Mouse (Mus musculus) adrenal gland, adult 2 months (tissue): Measurements from ENCODE around the gene Oprm1. TPM values are rescaled to one million over a fixed set of nuclear protein-coding genes. Genes with fewer than 3 reads are reported as not detected.

ENCODE experiments used
- DNase-seq: peaks from one replicate; pipeline ENCODE4 v3.0.0; 2021
- polyA plus RNA-seq: library from polyadenylated mRNA; depleted of rRNA; stranded (reverse); fragments of >200 nt; gene quantifications from 2 replicates; pipeline ENCODE4 v1.2.3, GENCODE M21; 2012
- total RNA-seq, 2 experiments: library from RNA; stranded (reverse); gene quantifications; 2 replicates each; pipeline ENCODE4 v1.2.3; 2021

Oprm1 gene
- total and polyA plus RNA-seq, 3 experiments: 0.79 to 0.86 TPM; not detected in 1

GRCm38 (mm10) chr10:6895796-6896195 is 137.5 kb downstream of the Oprm1 start:
- DNase-seq: no peak

- no peak for DNase-seq
Measured at GRCm38 (mm10) chr10:6896659-6897303, 138.5 kb downstream of the Oprm1 start.

DNA sequence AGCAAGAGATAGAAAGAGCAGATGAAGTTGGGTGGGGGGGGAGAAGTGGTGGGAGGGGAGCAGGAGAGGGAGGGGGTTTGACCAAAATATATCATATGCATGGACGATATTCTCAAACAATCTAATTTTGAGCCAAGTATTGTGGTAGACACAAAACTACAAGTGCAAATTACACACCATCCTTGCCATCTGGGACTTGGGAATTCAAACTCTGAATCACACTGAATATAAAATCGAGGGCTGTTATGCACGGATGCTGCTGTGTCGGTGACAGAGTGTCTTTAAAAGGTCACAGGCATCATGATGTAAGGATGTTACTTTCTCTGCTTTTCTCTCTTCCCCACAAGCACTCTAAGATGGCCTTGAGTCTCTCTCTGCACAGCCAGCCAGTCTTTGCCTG is 141.8 kb downstream of the Oprm1 start:
- no peak for DNase-seq

GRCm38 (mm10) chr10:6901819-6902393 is 143.6 kb downstream of the Oprm1 start:
- no peak for DNase-seq

DNA sequence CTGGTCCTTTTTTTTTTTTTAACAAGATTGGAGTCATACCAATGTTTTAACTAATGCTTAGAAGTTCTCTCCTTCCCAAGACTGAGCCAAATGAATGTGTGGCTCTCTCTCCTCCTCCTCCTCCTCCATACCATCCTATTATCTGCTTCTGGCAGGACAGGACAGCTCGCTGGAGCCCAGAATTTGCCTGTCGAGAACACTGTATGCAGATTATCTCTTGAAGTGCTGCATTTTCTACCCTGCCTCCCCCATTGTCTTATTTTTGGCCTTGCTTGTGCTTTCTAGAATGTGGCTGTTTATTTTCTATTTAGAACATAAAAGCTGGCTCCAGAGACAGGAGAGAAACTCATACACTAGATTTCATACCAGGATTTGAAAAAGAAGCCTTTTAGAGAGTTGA is 151.5 kb downstream of the Oprm1 start:
- no peak for DNase-seq

DNA sequence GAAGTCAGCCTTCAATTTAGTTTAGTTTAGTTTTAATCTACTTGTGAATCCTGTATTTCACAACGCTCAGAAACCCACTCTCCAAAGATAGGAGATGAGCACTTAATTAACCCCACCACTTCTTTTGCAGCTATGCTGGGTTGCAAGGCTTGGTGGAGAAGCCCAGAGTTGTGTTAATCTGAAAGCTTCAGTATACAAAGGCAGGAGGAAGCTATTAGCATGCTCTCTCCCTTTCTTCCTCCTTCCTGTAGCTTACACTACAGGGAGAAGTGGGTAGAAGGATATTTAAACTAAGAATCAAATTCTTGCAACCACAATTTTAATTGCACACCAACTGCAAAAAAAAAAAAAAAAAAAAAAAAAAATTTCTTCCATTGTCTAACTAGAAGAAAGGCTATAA is 157.7 kb downstream of the Oprm1 start:
- DNase-seq: no peak

GRCm38 (mm10) chr10:6916545-6917257 is 158.4 kb downstream of the Oprm1 start:
- DNase-seq: no peak

GRCm38 (mm10) chr10:6926724-6927123 is 168.4 kb downstream of the Oprm1 start:
- no peak for DNase-seq

- no peak for DNase-seq
Measured at GRCm38 (mm10) chr10:6927600-6928223, 169.4 kb downstream of the Oprm1 start.

DNA sequence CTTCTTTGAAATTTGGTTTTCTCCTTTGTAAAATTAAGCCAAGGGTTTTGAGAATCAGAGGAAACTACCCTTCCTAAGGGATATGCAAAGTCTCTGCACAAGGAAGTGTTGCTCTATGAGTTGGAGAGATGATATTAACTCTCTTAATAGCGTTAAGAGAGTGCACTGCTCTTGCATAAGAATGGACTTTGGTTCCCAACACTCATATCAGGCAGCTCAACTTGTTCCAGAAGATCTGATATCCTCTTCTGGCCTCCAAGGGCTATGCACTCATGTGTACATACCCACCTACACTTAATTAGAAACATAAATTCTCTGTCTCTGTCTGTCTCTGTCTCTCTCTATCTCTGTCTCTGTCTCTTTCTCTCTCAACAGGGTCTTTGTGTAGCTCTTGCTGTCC is 170.6 kb downstream of the Oprm1 start:
- no peak for DNase-seq

DNA sequence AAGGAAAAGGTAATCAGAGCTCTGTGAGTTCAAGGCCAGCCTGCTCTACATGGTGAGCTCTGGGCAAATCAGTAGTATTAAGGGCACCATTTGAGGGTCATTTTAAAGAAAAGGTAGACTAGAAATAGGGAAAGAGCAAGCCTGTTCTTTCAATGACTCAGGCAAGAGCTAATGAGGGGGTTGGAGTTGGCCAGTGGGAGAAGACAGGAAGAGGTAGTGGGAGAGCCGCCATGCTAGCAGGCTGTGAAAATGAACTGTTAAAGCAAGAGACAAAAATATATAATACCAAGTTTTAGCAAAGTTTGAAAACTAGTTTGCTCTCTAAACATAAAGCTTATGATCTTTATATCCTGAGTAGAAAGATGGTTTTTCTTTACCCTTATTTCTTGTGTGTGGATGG is 172.1 kb downstream of the Oprm1 start:
- no peak for DNase-seq

GRCm38 (mm10) chr10:6930889-6931288 is 172.6 kb downstream of the Oprm1 start:
- DNase-seq: no peak

DNA sequence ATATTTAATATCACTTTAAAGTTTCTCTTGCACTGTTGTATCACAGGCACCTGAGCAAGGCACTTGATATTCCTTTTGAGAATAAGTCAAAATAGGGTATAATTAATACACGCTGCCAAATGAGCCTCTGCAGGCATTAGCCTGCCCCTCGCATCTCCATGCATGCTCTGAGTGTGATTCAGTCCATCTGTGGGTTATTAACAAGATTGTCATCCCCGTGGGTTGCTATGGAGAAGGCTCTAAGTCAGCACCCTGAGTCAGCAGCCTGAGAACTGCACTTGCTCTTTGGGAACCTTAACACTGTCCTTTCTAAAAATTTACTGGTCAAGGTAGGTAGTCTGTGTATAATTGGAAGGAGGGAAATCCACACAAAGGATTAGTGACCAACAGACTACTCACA is 176.5 kb downstream of the Oprm1 start:
- DNase-seq: no peak

DNA sequence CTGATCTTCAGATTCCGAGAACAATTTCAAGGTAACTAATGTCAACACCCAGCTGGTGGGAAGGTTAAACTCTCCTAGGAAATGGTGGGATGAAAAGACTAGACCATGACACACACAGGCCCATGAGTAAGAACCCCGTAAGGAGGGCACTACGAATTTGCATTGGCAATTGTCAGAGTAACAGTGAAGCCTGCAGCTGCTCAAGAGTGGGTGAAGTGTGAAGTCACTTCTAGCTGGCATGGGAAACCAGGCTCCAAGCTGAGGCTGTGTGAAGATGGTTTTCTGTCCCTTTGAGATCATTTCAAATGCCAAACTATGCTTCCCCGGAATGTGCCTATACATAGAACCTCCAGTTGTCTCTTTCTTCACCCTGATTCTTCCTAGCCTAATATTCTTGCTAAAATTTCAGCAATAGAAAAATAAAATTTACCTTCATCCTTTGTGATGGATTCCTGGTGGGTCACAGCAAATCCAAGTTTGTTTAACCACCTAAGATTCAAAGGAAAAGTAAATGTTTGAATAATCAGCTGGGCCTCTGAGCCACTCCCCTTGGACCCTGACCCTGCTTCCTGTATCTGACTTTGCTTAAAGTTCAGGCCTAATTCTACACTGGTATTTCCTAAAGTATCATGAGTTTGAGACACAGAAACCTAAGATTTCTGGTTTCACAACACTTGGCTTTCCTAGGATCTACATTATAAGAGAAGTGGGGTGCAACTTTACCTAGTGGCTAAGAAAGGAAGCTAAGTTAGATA is 178.5 kb downstream of the Oprm1 start:
- DNase-seq: no peak

DNA sequence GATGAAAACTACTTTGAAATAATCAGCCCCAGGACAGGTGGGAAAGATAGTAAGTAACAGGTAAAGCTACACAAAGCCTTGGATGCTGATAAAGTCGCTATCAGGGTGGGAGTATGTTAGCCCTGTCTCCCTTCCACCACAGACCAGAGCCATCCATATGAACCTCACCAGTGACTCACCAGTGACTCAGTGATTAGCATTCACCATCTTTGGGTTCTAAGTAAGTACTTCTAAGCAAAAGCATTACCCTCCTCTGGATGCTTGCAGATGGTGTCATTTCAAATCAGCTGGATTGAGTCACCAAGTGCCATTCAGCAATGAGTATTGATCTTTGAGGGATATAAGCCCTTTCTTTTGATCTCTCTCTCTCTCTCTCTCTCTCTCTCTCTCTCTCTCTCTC is 194.8 kb downstream of the Oprm1 start:
- no peak for DNase-seq

- no peak for DNase-seq
Measured at GRCm38 (mm10) chr10:6954533-6954932, 196.2 kb downstream of the Oprm1 start.

DNA sequence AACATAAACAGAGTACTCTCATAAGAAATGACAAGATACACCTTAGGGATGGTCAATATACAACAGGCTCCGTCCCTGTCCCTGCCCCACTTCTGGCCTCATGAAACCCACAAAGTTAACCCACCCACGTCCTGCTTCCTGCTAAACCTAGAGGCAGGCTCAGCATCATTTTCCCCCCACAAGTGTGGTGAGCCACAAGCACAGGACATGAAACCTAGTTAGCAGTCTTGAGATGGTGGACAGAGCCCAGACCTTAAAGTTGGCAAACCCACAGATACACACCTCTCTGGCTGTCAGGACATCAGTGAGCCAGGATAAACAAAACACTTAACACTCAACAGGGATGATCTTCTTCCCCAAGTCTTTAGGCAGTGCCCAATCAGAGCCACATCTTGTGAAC is 198.1 kb downstream of the Oprm1 start:
- no peak for DNase-seq

- DNase-seq: no peak
Measured at GRCm38 (mm10) chr10:6958791-6959190, 200.5 kb downstream of the Oprm1 start.

DNA sequence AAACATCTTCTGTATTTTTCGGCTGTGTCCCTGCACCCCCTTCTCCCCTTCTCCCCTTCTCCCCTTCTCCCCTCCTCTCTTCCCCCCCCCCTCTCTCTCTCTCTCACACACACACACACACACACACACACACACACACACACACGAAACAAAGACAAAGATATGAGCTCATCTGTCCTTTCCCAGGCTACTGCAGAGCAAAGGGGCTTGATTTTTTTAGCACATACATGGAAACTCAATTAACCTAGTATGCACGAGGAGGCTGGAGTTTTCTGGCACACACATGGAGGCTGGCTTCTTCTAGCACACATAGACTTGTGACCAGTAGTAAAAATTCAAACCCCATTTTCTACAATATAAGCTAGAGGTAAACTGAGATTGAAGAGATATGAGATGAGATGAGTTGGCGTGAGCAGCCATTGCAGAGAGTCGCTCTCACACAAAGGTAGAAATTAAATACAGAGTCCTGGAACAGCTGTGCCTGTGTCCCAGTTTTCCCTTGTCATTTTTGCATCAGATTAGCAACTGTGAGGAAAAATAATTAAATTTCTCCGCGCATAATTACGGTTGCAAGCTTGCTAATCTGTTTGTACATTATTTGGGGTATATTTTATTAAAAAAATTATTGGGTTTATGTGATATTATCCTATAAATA is 209.4 kb downstream of the Oprm1 start:
- no peak for DNase-seq

DNA sequence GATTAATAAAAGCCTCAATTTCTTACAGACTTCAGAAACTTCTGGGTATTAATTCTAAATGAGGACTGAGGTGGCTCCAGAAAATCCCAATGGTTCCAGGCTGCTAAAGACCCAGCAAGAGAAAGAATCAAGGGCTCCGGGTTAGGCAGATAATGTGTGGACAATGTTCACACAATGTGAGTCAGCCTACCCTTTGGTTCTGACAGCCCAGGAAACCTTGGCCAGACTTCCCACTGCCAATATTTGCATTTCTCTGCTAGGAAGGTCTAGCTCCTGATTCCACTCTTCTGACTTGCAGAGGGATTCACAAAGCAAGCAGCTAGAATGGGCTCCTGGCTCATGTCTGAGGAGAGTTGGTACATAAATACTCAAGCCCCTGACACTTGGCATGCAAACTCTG is 210.0 kb downstream of the Oprm1 start:
- no peak for DNase-seq

- DNase-seq: no peak
Measured at GRCm38 (mm10) chr10:6977843-6978242, 219.5 kb downstream of the Oprm1 start.

DNA sequence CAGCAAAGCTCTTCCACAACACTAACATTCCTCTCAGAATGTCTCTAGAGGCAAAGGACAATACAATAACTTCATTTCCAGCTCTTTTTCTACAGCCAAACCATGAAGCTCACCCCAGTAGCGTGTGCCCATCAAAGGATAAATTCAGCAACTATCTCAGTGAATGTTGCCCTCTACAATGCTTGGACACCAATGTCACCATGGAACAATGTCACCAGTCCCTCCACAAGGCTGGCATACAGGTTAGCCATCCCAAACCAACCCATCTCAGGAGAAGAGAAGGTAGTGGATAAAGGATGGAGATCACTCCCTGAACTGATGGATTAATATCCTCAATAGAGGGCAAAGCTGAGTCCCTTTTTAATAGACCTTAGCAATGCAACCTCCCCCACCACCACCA is 220.4 kb downstream of the Oprm1 start:
- DNase-seq: no peak
